Mouse (Mus musculus) granulocyte monocyte progenitor cell, adult 5-6 weeks (primary cell): ENCODE measurements around the gene Ralgps1. TPM values are rescaled to one million over a fixed set of nuclear protein-coding genes. Genes with fewer than 3 reads are reported as not detected.

Experiments used
- ATAC-seq: replicated peaks from 2 replicates; pipeline ENCODE4 v1.8.0; 2016; ENCODE audit warnings: mild to moderate bottlenecking, moderate TSS enrichment, inconsistent platforms; ENCODE audit not compliant: poor library complexity, severe bottlenecking
- total RNA-seq, 2 experiments: library from RNA; stranded (forward) in 1 of 2; stranded (reverse) in 1 of 2; fragments of 200-712, 200-1000 nt in 1 of 2; fragments of >200 nt in 1 of 2; fragmentation: Nextera tagmentation in 1 of 2; gene quantifications; 2 replicates each; pipeline ENCODE4 v1.2.3; 2014 to 2017

Ralgps1 gene
- total RNA-seq, 2 experiments from 2014 or later: 0.15 to 3.5 TPM

DNA sequence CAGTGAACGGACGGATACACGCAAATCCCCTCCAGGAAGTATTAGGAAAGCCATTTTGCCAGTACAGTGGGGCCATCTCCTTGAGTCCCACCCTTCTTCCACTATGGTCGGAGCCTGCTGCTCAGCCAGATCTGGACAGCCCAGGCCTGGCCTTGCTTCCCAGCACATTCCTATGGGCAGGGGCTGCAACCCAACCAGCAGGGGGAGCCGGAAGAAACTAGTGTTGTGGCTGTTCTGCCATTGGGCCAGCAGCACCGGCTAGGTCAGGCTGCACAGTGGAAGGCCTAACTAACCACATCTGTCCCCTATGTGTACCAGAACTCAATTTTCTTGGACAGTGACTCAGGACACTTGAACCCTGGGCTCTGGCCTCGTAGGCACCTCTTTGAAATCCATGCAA lies 186.0 kb downstream of the Ralgps1 start:
- ATAC-seq: peak; percentile 70

DNA sequence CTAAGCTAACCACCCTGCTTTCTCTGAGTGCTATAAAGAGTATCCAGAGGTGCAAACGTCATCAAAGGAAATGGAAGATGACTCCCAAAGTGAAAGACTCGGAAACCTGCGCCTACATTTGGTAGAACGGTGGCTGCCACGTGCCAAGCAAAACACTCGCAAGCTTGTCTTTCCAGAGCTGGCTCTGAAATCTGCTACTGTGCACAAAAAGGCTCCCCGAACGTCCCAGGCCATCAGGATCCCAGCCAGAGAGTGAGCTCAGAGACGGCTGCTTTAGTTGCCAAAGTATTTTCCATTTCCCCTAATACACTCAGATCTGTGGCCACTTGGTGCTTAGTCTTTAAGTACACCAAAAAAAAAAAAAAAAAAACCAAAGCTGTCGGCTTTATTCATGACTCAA lies 186.6 kb downstream of the Ralgps1 start:
- ATAC-seq: no peak

- ATAC-seq: no peak
These were observed 188.0 kb downstream of the Ralgps1 start for GRCm38 (mm10) chr2:33183321-33183720.

DNA sequence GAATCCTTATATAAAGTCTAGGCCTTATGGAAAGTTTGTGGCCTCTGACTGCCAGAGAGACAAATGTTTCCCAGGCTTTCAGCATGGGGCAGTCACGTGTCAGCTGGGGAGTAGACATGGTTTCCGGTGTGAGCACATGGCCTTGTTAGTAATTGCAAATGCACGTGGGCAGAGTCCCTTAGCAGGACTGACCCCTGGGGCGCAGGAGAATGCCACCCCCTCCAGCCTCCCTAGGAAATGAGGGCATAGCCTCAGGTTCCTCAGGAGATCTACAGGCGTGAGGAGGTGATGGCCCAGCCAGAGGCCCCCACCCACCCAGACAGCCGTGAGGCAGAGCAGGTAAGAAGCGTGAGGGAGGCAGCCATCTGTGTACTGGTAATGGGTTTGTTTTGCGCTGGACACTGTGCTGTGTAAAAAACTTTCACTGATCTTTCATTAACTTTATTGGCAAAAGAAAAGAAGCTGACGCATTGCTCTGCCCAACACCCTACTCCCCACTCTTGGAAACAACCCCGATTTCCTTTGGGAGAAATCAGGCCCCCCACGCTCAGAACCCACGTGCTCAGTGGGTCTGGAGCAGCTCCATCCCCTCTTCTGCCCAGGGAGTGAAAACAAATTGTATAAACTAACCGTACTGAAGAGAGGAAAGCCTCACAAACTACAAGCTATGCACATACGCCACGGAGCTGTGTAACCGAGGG lies 191.2 kb downstream of the Ralgps1 start:
- no peak for ATAC-seq

- ATAC-seq: no peak
These were observed 191.9 kb downstream of the Ralgps1 start for GRCm38 (mm10) chr2:33179171-33179929.

DNA sequence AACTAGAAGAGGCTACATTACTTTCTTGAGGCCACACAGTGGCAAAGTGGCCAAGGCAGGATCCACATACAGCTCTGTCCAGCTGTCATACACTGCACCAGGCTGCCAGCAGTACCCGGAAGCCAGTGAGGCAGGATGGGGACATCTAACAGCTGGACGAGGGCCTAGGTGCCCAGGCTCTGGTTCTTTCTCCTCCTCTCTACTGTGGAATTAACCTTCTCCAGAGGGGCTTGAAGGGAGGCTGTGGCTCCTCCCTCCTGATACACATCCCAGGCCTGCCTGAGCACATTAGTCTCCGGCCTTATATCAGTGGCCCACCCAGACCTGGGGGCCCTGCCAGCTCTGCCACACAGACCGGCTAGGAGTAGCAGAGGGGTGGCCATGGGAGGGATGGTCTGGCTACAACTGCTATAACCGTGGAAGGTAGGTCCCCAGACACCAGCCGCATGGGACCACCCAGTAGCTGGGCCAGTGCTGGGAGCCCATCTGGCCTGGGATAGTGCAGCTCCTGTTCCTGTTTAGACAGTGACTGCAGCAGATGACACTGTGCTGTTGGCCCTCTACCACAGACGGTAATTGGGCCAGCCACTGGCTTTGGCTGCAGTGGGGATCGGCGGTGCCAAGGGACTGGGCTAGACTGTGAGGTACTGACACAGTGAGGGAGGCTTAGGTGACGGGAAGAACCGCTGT lies 192.9 kb downstream of the Ralgps1 start:
- no peak for ATAC-seq

DNA sequence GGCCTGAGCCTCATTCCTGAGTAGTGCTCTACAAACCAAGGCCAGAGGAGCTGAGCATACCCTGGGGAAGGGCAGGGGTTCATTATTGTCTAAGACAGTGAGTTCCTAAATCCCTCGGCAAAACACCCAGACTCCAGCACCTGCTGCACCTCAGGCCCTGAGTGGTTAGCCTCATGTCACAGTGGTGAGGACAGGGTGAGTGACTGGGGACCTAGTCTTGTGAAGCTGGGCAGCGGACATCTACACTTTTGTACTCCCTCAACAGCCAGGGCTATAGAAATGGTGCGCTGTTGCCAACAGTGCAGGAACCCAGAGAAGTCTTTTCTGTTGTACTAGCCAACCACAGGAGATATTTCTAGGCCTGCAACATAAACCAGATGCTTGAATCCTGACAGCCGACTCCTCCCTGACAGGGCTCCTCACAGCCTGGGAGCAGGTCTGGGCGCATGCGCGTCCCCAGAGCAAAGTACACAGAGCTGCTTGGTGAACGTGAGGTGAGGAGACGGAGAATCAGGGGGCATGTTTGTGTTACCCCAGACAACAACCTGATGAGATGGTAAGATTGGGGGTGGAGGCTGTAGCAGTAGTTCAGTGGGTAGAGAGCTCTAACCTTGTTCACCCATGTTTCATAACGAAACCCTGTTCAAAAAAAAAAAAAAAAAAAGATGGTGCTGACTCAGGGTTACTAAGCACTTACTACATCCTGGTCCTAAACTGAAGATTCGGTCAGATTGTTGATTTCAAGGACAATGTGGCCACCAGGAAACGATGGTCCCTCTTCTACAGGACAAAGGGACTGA lies 193.6 kb downstream of the Ralgps1 start:
- no peak for ATAC-seq

- ATAC-seq: no peak
These were observed 194.4 kb downstream of the Ralgps1 start for GRCm38 (mm10) chr2:33176921-33177320.

- ATAC-seq: peak; percentile 84
These were observed 194.8 kb downstream of the Ralgps1 start for GRCm38 (mm10) chr2:33176516-33176915.

- ATAC-seq: no peak
These were observed 197.6 kb downstream of the Ralgps1 start for GRCm38 (mm10) chr2:33173686-33174085.

DNA sequence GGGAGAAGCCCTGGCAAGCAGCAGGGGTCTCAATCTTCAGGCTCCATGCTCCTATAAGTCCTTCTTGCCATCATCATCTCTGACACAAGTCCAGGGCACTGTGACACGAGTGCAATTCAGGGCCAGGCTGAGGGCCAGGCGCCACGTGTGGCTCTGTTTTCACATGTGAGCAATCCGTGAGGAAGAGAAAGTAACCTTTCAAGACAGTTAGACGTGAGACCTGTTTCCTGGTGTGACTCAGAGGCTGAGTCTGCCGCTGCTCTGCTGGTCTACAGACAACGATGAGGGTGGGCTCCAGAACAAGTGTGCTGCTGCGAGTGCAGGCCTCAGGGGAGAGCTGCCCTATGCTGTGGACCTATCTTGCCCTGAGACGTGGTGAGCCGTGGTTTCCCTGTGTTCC lies 198.2 kb downstream of the Ralgps1 start:
- peak; percentile 56 for ATAC-seq

GRCm38 (mm10) chr2:33170777-33171565 lies 200.3 kb downstream of the Ralgps1 start:
- ATAC-seq: no peak

- no peak for ATAC-seq
These were observed 201.8 kb downstream of the Ralgps1 start for GRCm38 (mm10) chr2:33169445-33169844.

DNA sequence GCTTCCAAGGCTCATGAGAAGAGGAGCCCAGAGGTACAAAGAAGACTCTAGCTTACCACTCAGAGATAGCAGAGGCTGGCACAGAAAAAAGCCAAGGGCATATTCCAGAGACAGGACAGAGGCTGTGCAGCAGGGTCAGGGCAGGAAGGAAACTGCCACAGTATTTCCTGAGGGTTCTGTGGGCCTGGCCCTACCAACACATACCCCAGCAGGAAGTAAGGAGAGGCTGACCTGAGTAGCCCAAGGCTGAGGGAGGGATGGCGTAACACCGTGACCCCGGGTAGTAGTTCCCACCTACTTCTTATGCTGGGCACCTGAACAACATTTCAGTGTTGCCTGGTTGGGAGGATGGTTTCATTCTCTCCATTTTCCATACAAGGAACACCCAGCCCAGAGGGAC lies 204.2 kb downstream of the Ralgps1 start:
- peak; percentile 62 for ATAC-seq

- no peak for ATAC-seq
These were observed 205.4 kb downstream of the Ralgps1 start for GRCm38 (mm10) chr2:33165710-33166374.

- peak; percentile 15; the same call in 1 of the 2 replicates for ATAC-seq
These were observed 206.1 kb downstream of the Ralgps1 start for GRCm38 (mm10) chr2:33165229-33165628.

- no peak for ATAC-seq
These were observed 206.6 kb downstream of the Ralgps1 start for GRCm38 (mm10) chr2:33164646-33165045.

- no peak for ATAC-seq
These were observed 209.2 kb downstream of the Ralgps1 start for GRCm38 (mm10) chr2:33162126-33162525.

DNA sequence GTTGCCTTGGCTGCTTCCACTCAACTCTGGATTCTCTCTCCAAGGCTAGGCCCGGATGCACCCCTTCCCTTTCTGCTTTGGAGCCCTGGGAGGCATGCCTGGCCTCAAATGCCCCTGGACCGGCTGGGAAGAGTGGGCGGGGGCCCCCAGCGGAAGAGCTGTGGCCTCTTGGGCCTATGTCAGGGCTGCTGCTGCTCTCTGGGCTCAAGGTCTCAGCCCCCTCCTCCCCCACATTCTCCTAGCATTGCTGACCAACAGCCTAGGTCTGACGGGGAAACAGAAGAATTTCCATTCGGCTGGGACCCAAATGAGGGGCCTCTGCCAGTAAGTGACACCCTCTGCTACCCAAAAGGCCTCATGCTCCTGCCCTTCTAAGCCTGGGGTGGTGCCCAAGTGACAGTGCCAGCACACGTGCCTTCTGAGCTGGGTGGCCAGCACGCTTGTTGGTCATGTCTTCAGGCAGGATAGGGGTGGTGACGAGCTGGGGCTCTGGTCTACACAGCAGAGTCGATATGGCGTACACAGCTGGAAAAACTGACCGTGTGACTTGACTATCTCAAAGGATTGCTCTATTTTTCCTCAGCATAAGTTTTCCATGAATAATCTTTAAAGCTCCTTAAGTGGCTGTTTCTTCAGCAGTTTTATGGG lies 210.8 kb downstream of the Ralgps1 start:
- ATAC-seq: no peak
